Mouse (Mus musculus) gastrocnemius, postnatal 4 days (tissue): Measurements from ENCODE around the gene Rasgrf1. TPM values are rescaled to one million over a fixed set of nuclear protein-coding genes. Genes with fewer than 3 reads are reported as not detected.
A peak's percentile ranks its signal among the peaks of the same experiment; 100 is the strongest.

Experiments
- DNase-seq, 2 experiments: peaks; one replicate each; pipeline ENCODE4 v3.0.0; 2021 to 2022; ENCODE audit warnings: low spot score in 2 of 2, mixed read lengths in 2 of 2
- long read RNA-seq, 2 experiments: library from polyadenylated mRNA; stranded (forward); transcript quantifications; one replicate each; pipeline ENCODE4 v2.0.0; 2021
- total RNA-seq, 2 experiments: library from RNA; stranded (reverse); gene quantifications; 2 replicates each; pipeline ENCODE4 v1.2.3; 2021

The Rasgrf1 gene
- under 1 TPM in 1 of 2 experiments, not detected in 1; 0.15 TPM for total RNA-seq
- long read RNA-seq, experiment 1 = 0 reads
- long read RNA-seq, experiment 2, partial matches to known transcripts = 0 of 1 reads
- long read RNA-seq, experiment 2, other reads (novel, unspliced or antisense) = 1 of 1 reads

DNA sequence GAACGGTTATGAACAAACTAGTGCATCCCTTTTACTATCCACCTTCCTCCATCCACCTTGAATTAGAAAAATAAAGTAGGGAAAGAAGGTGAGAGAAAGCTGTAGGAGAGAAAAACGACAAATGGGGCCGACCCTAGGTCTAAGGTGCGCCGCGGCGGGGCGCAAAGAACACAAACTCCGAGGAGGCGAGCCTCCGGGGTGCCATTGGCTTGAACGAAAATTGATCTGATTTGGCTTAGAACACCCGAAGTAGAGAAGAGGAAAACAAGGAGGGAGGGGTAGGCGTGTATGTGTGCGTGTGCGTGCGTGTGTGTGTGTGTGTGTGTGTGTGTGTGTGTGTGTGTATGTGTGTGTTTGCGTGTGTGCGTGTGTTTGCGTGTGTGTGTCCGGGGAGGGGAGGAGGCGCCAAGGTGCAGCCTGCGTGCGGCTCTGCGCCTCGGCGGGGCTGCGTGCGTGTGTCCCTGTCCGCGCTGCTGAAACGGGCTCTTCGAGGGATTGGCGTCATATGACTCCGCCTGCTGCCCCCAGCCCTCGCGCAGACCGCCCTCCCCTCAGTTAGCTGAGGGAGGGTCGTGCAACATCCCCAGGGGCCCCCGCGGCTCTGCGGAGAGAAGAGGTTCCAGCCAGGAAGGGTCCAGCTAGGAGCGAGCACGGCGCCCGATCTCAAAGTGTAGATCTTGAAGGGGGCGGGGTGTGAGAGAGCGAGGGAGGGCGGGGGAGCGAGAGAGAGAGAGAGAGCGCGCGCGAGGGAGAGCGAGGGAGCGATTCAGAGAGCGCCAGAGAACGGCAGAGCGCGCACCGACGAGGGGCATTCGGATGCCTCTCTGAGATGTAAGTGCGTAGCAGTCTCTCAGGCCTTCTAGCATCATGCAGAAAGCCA, at the start of gene Rasgrf1:
Rasgrf1 (plus strand) TSS at position 778 of the 880 bp plus-strand sequence.
- peak in 1 of 2 experiments; percentile 17 for DNase-seq

DNA sequence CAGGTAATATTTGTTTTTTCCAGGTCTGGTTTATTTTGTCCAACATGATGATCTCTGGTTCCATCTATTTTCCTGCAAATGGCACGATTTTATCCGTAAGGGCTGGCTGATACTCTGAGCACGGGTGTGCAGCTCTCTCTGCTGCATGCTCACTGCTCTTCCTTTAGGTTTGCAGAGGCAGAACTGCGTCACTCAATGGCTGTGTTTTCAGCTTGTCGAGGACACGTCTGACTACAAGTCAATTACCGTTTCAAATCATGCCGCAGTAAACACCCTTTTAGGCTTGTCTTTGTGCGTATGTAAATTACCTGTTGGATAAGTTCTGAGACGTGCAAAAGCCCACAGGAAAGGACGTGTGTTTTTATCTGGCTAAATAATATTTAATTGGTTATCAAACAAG, 49.6 kb upstream of the Rasgrf1 start:
- DNase-seq = no peak

DNA sequence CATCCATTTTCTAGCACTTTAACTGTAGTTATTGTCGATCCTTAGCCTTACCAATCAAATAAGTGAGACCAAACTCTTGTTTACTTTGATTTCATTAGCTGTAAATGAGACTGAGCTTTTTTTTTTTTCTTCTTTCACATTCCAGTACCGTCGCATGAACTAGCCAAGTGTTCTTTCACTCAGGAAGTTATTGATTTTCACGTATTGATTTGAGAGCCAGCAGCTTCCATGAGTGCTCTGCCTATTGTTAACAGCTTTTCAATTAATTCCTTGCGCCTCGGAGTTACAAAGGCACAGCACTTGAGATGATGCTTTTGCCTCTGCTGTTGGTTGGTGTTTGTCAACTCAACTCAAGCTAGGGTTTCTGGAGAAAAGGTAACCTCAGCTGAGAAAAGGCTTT, 49.1 kb upstream of the Rasgrf1 start:
- no peak for DNase-seq

DNA sequence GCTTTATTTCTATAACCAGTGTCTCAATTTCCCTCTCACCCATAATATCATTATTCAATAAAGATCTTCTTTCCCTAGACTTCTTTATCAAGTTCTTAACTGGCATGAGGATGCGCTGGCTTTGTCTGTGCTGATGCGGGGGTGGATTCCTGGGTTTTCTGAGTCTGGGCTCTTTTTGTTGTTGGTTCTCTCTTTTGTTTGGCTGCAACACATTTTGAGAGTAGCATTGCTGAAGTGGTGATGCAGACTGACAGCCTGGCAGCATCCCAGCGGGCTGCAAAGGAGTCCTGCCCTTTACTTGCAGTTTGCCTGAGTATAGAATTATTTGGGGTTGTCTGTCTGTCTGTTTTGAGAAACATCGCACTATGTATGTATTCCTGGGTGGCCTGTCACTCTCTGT, 42.6 kb upstream of the Rasgrf1 start:
- no peak for DNase-seq

DNA sequence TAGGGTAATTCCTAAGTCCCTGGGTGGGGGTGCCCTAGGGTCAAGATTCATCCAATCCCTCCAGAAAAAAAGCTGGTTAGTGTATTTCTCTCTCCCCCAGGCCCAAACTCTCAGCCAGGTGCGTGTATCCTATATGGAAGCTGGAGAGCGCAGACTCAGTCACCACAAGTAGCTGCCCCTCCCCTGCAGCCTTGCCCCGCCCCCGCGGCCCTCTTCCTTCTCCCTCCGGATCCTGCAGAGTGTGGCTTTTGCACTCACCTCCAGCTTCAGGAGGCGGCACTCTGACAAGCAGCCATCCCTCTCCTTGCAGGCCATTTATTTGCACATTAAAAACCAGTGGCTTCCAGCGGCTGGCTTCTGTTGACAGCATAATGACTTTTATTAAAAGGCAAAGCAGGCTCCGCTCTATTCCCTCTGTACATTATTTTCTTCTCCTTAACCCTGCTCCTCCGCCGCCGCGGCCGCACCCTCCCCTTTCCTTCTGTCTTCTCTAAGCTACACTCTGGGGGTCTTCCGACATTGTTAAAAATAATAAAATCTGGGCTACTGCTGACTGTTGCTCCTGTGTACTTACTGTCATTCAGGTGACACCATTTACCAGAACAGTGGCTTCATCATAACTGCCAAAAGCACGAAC, 41.5 kb upstream of the Rasgrf1 start:
- DNase-seq = no peak

DNA sequence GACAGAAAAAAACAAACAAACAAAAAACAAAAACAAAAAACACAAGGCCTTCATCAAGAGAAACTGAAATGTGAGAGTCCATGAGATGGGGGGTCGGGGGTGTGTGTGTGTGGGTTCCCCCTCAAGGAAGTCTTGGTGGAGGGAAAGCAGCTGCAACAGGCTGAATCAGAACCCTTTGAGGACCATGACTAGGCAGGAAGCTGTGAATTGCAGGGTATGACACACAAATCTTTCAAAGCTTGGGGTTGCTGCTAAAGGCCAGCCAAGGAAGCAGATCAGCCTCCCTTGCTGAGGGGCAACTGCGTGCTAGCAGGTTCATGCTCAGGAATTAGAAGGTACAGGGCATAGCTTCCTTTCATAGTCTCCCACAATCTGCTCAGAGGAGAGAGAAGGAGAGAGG, 40.1 kb upstream of the Rasgrf1 start:
- DNase-seq = no peak

DNA sequence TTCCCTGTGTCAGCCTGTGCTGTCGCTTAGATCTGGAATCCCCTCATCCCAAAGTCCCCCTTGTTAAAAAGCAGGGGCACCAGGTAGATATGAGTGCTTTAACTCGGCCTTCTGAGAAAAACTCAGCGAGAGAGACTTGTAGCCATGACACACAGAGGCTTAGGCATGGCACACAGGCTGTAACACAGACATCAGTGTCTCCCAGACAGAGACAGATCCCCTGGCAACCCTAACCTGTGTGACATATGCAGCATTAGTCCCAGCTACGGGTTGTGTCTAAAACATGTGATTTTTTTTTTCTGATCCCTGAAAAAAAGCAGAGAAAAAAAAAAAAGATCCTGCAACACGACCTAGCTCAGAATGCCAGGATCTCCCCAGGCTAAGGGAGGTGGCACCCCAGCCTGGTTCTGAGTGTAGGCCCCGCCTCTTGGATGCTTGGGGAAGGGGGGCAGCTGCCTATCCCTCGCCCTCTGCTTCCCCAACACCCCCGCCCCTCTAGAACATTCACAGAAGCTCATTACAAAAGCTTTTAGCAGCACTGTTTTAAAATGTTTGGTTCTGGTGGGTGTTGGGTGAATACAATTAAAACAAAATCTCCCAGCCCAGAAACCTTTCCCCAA, 39.1 kb upstream of the Rasgrf1 start:
- DNase-seq = no peak

DNA sequence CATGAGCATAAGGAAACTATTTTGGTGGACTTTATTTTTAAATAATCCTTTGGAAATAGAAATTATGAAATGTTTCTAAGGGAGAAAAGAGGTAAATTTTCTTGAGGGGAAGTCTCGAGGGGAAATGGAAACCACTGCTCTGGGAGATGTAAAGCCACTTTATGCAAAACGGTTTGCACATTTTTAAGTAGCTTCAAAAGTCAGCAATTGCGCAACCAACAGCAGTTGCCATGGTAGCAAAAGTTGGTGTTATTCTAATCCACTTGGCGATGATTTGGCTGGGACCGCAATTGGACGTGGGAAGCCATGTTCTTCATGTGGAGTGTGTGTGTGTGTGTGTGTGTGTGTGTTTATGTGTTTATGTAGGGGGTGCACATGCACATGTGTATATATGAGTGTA, 37.6 kb upstream of the Rasgrf1 start:
- DNase-seq = no peak

DNA sequence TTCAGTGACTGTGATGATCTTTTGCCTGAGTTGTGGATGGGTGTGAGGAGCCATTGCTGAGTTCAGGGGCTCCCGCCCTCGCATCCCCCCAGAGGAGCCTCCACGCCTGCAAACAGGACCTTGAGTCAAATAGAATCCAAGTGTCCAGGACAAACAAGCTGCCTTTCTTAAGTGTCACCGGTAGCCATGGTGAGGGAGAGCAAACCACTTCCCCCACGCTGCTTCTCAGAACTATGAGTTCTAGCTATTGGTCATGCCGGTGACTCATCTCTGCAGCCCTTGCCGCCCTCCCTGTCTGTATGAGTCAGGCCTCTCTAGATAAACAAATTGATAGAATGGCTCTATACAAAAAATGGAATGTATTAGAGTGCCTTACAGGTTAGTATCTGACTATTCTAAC, 35.3 kb upstream of the Rasgrf1 start:
- DNase-seq = no peak

DNA sequence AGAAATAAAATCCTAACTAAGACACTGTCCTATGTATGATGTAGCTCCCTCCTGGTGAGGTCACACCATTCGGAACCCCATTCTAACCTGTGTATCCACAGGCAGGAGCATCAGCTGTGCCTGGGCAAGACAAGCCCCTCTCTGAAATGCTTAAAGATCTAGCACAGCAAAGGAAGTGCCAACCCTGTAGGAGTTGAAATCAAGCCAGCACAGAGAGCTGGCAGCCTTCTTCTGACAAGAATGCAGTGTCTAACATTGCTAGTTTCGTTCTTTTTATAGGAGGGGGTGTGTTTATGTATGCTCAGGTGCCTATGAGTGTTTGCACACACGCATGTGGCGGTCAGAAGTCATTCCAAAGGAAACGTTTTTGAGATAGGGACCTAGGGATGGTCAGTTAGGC, 34.2 kb upstream of the Rasgrf1 start:
- DNase-seq = no peak

DNA sequence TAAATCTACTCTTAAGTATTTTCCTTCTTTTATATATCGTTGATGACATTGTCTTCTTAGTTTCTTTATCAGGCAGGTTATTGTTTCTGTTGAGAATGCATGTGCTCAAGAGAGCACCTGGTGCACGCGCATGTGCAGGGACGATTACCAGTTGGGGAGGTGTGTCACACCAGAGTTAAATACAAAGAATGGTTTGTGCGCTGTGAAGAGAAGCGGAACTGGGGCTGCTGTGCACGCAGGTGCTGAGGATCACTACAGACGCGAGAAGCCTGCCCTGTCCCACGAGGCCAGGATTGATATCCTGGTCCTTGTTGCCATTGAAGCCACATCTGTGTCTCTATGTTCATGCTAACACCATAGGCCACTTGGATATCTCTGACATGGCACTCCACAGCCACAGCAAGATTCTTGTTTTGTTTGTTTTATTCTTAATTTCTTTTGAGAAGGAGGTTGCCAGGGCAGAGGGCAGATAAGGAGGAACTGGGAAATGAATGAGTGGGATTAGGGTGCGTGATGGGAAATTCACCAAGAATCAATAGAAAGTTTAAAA, 31.2 kb upstream of the Rasgrf1 start:
- no peak for DNase-seq

DNA sequence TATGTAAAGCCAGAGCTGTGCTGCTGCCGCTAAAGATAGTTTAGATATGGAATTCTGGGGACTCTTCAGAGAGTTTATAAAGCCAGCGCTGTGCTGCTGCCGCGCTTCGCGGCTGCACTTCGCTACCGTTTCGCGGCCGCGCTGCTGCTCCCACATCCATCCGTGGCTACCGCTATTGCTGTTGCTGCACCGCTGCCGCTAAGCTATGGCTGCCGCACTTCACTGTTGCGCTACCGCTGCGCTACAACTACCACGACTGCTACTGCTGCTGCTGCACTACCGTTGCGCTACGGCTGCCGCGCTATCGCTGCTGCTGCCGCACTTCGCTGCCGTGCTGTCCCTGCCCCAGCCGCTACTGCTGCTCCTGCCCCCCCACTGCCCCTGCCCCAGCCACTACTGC, 30.1 kb upstream of the Rasgrf1 start:
- no peak for DNase-seq

DNA sequence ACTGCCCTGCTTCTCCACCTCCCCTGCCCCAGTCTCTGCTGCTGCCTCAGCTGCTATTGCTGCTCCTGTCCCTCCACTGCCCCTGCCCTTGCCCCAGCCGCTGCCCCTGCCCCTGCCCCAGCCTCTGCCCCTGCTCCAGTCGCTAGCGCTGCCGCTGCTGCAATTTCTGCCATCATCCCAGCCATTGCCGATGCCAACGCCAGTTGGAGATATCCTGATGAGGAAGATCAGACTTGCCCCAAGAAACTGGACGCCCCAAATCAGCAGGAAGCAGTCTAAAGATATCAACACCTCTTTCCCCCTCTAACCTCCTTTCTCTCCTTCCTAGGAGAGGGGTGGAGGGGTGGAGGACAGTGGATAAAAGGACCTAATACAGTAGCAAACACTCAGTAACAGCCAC, 28.2 kb upstream of the Rasgrf1 start:
- no peak for DNase-seq

DNA sequence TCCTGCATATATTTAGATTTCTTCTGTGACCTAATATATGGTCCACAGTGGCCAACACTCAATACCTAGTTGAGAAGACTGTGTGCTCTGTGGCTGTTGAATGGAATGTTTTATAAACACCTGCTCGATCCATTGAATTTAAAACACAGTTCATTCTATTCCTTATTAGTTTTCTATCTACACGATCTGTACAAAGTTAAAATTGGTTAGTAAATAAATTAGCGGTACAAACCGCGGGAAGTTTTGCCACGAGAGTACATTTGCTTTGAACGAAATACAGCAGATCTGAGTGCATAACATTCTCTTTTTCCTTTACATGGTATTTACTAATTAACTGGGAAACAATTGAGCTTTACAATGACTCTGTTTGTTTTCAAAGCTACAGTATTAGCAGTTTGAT, 27.1 kb upstream of the Rasgrf1 start:
- no peak for DNase-seq

DNA sequence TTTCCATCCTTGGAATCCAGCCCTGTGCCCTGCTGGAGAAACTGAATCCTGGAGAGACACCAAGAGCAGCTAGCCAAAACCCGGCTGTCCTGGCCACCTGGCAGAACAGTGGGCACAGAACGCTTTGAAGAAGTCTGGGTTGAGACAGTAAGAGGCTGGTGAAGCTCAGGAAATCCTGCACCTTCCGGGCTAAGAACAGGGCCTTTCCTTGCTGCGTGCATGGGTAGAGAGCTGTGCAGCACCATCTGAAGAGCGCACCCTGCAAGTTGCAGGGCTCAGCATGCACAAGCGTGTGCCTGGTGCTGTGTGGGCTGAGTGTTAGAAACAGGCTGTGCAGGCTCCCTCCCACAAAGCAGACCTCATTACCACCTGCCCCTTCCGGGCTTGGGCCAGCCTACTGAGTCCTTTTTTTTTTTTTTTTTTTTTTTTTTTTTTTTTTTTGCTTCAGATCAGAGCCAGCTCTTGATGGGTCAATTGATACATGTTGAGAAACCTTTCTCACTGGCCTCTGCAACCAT, 23.9 kb upstream of the Rasgrf1 start:
- DNase-seq = no peak

DNA sequence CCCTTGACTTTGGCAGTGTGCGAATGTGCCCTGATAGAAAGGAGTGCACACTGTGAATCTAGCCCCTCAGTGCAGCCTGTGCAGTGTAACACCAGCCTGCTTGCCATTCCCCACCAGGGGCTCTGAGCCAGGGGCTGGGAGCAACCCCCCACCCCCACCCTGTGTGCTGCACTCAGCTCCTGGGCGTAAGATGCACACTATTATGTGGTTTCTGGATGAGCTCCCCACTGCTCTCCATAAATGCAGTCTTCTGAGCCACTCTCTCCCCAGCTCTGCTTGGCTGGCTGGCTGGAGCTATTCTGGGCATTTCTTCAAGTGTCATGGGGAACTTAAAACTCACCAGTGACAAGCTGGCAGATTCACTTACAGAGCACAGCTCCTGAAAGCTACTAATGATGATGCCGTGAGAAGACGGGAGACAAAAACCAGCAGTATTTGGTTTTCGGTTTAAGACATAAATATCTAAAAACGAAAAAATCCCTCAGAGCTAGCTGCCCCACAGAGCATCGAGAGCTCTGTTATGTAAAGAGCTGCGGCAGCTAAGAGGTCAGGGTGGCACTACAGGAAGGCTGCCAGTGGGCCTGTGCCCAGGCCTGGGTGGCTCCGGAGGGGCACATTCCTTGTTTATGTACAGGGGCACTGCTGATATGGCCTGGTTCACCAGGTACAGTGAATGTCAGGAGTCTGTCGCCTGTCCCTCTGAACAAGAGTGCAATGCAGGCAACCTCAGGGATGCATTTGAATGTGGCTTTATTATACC, 18.0 kb upstream of the Rasgrf1 start:
- no peak for DNase-seq

DNA sequence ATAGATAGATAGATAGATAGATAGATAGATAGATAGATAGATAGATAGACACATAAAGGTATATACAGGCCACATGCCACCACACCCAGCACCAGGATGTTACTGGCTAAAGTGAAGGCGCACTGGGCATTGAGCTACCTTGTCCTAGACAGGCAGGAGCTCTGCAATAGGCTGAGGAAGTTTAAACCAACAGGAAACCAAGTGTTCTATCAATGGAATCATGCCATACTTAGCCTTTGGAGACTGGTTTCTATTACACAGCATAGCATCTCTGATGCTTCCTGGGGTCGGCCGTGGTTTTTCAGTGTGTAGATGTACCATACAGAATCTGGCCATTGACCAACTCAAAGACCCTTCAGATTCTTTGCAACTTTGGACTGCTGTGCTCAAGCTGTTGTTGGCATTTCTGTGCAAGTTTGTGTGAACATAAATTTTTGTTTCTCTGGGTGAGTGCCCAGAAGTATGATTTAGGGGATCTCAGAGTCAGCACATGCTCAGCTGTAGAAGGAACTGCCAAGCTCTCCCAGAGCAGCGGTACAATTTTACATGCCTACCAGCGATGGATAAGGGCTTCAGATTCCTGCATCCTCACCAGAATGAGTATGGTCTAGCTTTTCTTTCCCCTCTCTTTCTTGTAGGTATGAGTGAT, 17.0 kb upstream of the Rasgrf1 start:
- no peak for DNase-seq

DNA sequence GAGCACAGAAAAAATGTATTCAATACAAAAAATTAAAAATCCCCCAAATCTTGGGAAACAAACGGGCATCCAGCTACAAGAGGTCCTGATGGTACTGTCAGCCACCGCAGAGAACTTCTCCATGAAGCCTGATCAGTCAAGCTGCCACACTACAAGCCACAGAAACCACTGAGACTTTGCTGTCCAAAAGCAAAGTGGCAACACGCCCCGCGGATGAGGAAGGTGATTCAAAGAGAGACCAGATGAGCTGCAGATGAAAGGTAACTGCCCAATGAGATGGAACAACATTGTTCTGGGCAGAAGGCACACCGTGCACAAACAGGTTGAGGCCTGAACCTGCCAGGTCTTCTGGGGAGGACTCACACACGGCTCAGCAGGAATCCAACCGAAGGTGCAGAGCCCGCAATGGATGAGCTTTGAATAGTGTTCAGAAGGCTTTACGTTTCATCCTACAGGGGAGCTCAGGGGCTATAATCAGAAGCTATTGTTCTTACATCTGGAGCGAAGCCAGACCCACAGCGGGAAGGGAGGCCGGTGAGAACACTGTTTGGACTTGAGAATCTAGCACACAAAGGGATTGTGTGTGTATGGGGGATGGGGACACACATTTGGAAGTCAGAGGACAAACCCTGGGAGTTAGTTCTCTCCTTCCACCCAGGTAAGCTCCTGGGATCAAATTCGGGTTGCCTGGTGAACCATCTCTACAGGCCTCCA, 9.4 kb upstream of the Rasgrf1 start:
- DNase-seq = no peak

DNA sequence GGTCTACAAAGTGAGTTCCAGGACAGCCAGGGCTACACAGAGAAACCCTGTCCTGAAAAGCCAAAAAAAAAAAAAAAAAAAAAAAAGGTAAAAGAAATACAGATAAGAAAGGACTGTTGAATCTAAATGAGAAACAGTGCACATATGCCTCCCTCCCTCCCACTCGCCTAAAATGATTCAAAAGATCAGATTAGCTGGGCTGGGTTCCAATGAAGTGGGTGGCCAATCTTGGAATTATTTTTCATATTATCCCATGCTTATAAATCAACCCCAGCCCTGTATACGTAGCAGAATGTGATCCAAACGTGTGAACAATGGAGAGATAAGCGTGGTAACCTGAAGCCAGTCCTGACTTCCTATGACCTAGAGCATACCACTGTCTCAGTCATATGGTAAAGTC, 8.5 kb upstream of the Rasgrf1 start:
- no peak for DNase-seq

DNA sequence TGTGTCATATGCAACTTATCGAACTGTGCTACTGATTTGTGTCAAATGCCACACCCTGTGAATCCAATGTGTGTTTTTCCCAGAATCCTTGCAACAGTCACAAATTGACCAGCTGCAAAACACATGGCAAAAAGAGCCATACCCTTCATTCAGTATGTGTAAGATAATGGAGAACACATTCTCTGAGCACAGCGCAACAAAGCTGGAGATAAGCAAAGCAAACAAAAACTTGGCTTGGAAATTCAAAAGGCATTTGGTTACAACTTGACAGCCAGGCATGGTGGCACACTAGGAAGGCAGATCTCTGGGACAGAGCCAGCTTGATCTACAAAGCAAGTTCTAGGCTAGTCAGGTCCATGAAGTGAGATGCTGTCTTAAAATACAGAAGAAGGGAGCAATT, 6.9 kb upstream of the Rasgrf1 start:
- no peak for DNase-seq
